Mouse (Mus musculus): ENCODE data around the gene Pdzd8. TPM values are rescaled to one million over a fixed set of nuclear protein-coding genes. Genes with fewer than 3 reads are reported as not detected.

Pdzd8 gene
- polyA plus RNA-seq, 1 experiment from 2014 or later = 8.8 TPM

DNA sequence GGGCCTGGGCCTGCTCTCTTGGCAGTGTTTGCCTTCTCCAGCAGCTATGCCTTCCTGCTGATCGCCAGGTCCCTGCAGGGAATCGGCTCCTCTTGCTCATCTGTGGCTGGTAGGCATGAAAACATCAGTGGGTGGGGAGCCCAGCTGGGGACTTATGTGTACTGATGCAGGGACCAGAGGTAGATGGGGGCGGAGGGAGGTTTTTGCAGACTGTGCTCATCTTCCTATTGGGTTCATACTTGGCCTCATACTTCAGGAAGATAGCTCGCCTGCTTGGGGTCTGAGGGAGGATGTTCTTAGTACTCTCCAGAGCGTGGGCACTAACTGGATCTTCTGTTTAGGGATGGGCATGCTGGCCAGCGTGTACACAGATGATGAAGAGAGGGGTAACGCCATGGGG, 72.4 kb downstream of the Pdzd8 start:
- ATAC-seq (replicated peaks; ENCODE audit: low FRiP score, low read depth) (no peak), DNase-seq (ENCODE audit: low spot score) (no peak)
- Histone ChIP-seq H3K9ac (ENCODE audit: low read depth, low read length) (no peak overlapping the region), H3K27ac (no peak overlapping the region), H3K4me3 (replicated peaks; ENCODE audit: low read depth, low read length) (no peak overlapping the region), H3K27me3 (ENCODE audit: insufficient read depth, low read length) (no peaks in the 10 kb centered on the region), H3K9me3 (replicated peaks; ENCODE audit: low read length) (no peaks in the 10 kb centered on the region), H3K4me2 (ENCODE audit: low read length) (no peak overlapping the region), H3K4me1 (replicated peaks; ENCODE audit: insufficient read depth, low read length) (no peaks in the 10 kb centered on the region), H3K36me3 (ENCODE audit: insufficient read depth, low read length) (no peaks in the 10 kb centered on the region)
- TF ChIP-seq CTCF (IDR thresholded peaks at IDR 0.05; ENCODE audit: low read depth) = no peak
- 93% methylated on average over 7 of the region's 7 CpGs for WGBS

DNA sequence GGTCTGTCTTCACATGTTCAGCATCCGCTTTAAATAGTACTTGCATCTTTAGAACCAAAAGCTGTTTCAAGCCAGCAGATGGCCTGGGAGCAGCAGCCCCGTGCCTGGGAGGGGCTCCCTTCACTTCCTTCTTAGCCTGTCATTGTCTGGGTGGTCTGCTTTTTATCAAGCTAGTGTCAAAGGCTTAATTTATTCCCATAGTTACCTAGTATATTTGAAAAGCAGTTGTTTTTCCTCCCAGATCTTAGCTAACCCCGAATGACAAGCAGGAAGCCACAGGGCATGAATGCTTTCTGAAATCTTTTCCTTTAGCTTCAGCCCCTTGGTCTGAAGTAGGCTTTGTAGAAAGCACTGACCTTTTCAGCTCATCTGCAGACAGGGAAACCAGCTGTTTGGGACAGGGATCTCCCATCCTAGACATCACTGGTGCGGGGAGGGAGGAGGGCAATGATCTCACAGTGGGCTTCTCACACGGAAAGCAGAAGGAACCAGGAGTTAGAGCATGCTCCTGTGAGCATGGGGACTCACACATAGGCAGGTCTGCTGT, 78.1 kb downstream of the Pdzd8 start:
- Histone ChIP-seq H3K9ac (ENCODE audit: low read depth, low read length) (no peak overlapping the region), H3K27ac (peak overlapping the region; percentile 54), H3K4me1 (replicated peaks; ENCODE audit: insufficient read depth, low read length) (no peaks in the 10 kb centered on the region), H3K4me2 (ENCODE audit: low read length) (0 out of 2 replicates have a peak overlapping the region, but pooled peaks have one; percentile 7), H3K4me3 (replicated peaks; ENCODE audit: low read depth, low read length) (no peak overlapping the region), H3K9me3 (replicated peaks; ENCODE audit: low read length) (no peaks in the 10 kb centered on the region), H3K36me3 (ENCODE audit: insufficient read depth, low read length) (no peaks in the 10 kb centered on the region), H3K27me3 (ENCODE audit: insufficient read depth, low read length) (no peaks in the 10 kb centered on the region)
- 5% methylated on average over 5 of the region's 5 CpGs for WGBS
- no peak for ATAC-seq (replicated peaks; ENCODE audit: low FRiP score, low read depth)
- DNase-seq (ENCODE audit: low spot score) = peak; percentile 54
- TF ChIP-seq CTCF (IDR thresholded peaks at IDR 0.05; ENCODE audit: low read depth) = no peak

DNA sequence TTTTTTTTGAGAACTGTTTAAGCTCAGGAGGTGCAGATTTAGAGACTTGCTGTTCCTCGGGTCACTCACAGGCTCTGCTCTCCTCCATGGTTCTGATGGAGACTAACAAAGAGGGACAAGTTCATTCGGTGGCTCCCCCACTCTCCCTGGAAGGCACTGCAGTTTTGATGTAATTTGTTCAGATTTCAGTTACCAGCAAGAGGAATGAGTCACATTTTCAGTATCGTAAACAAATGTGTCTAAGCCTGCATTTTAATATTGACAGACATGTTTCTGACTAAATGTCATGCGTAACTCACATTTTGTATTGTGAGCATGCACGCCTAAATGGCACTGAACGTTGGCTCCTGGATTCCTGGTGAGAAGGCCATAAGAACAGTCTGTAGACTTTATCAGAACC, 79.7 kb downstream of the Pdzd8 start:
- Histone ChIP-seq H3K9me3 (replicated peaks; ENCODE audit: low read length) (no peaks in the 10 kb centered on the region), H3K9ac (ENCODE audit: low read depth, low read length) (no peak overlapping the region), H3K4me2 (ENCODE audit: low read length) (no peak overlapping the region), H3K27me3 (ENCODE audit: insufficient read depth, low read length) (0 out of 2 replicates have a peak, but pooled peaks cover 8% of the 10 kb centered on the region), H3K4me1 (replicated peaks; ENCODE audit: insufficient read depth, low read length) (0 out of 2 replicates have a peak, but pooled peaks cover 2% of the 10 kb centered on the region), H3K27ac (no peak overlapping the region), H3K36me3 (ENCODE audit: insufficient read depth, low read length) (no peaks in the 10 kb centered on the region), H3K4me3 (replicated peaks; ENCODE audit: low read depth, low read length) (no peak overlapping the region)
- no peak for ATAC-seq (replicated peaks; ENCODE audit: low FRiP score, low read depth)
- no peak for DNase-seq (ENCODE audit: low spot score)
- no peak for TF ChIP-seq CTCF (IDR thresholded peaks at IDR 0.05; ENCODE audit: low read depth)
- WGBS = 79% methylated on average over 6 of the region's 6 CpGs

DNA sequence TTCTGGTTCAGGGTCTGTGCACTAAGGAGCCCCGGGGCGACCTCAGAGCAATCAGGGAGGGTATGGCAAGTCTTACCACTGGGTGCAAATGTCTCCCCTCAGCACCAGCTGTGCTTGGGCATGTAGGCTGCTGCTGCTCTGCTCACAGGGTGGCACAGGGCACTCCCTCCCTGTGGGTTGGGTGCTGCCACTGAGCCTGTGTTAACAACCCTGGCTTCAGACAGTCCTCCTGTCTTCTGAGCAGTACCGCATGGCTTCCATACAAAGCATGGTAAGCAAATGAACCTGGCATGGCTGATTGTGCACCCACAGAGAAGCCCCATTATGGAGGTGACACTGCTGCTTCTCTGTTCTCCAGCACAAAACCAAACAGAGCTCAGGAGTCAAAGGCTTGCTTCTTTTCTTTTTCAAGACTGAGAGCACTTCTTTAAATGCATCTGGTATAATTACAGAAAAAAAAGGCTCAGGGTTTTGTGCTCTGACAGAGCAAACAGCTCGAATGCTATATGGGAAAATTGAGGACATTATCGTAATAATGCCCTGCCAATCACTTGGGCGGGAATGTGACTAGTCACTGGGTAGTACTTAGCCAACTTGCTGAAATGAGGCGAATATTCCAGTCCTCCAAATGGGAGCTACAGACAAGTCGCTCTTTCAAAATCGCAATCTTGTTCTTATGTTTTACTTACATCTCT, 80.6 kb downstream of the Pdzd8 start:
- DNase-seq (ENCODE audit: low spot score) = no peak
- Histone ChIP-seq H3K27me3 (ENCODE audit: insufficient read depth, low read length) (0 out of 2 replicates have a peak, but pooled peaks cover 8% of the 10 kb centered on the region), H3K4me1 (replicated peaks; ENCODE audit: insufficient read depth, low read length) (0 out of 2 replicates have a peak, but pooled peaks cover 3% of the 10 kb centered on the region), H3K27ac (no peak overlapping the region), H3K9me3 (replicated peaks; ENCODE audit: low read length) (no peaks in the 10 kb centered on the region), H3K9ac (ENCODE audit: low read depth, low read length) (no peak overlapping the region), H3K4me3 (replicated peaks; ENCODE audit: low read depth, low read length) (no peak overlapping the region), H3K4me2 (ENCODE audit: low read length) (no peak overlapping the region), H3K36me3 (ENCODE audit: insufficient read depth, low read length) (no peaks in the 10 kb centered on the region)
- TF ChIP-seq CTCF (IDR thresholded peaks at IDR 0.05; ENCODE audit: low read depth) = no peak
- ATAC-seq (replicated peaks; ENCODE audit: low FRiP score, low read depth) = no peak
- 86% methylated on average over 9 of the region's 9 CpGs for WGBS

DNA sequence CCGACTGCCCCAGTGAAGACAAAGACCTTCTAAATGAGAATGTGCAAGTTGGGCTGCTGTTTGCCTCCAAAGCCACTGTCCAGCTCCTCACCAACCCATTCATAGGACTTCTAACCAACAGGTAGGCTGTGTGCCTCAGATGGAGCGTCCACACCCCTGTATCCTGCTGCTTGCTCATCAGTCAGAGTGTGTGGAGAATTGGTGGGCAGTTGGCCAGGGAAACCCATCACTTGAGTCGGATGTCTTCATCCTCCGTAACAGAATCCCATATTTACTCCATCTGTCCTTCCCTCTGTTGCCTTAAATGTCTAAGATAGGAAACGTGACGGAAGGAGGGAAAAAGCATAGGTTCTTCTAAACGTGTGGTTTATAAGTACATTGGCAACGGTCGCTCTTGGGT, 82.4 kb downstream of the Pdzd8 start:
- Histone ChIP-seq H3K9me3 (replicated peaks; ENCODE audit: low read length) (no peaks in the 10 kb centered on the region), H3K4me1 (replicated peaks; ENCODE audit: insufficient read depth, low read length) (0 out of 2 replicates have a peak, but pooled peaks cover 3% of the 10 kb centered on the region), H3K4me2 (ENCODE audit: low read length) (no peak overlapping the region), H3K4me3 (replicated peaks; ENCODE audit: low read depth, low read length) (no peak overlapping the region), H3K9ac (ENCODE audit: low read depth, low read length) (no peak overlapping the region), H3K27me3 (ENCODE audit: insufficient read depth, low read length) (0 out of 2 replicates have a peak, but pooled peaks cover 8% of the 10 kb centered on the region), H3K27ac (no peak overlapping the region), H3K36me3 (ENCODE audit: insufficient read depth, low read length) (no peaks in the 10 kb centered on the region)
- DNase-seq (ENCODE audit: low spot score) (no peak), ATAC-seq (replicated peaks; ENCODE audit: low FRiP score, low read depth) (no peak)
- no peak for TF ChIP-seq CTCF (IDR thresholded peaks at IDR 0.05; ENCODE audit: low read depth)
- 82% methylated on average over 9 of the region's 9 CpGs for WGBS

DNA sequence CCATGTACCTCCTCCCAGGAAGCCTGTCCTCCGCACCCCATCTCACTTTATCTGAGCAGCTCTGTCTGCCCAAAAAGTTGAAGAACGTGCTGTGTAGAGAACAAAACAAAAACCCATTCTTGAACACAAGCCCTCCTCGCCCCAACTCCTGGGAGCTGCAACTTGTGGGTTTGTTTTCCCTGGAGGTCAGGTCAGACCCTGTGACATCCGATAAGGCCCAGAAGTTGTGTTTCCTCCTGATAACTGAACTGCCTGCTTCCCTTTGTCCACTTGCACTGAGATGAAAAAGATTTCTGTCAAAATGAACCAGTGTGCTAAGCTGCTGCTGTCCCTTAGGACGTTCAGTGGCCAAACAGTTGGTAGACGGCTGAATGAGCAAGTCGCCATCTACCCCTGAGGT, 84.0 kb downstream of the Pdzd8 start:
- 42% methylated on average over 7 of the region's 7 CpGs for WGBS
- Histone ChIP-seq H3K4me1 (replicated peaks; ENCODE audit: insufficient read depth, low read length) (0 out of 2 replicates have a peak, but pooled peaks cover 3% of the 10 kb centered on the region), H3K27ac (no peak overlapping the region), H3K36me3 (ENCODE audit: insufficient read depth, low read length) (no peaks in the 10 kb centered on the region), H3K9ac (ENCODE audit: low read depth, low read length) (no peak overlapping the region), H3K4me3 (replicated peaks; ENCODE audit: low read depth, low read length) (no peak overlapping the region), H3K4me2 (ENCODE audit: low read length) (peak overlapping the region; percentile 73), H3K9me3 (replicated peaks; ENCODE audit: low read length) (peaks cover 5% of the 10 kb centered on the region; the same call in 1 of the 2 replicates), H3K27me3 (ENCODE audit: insufficient read depth, low read length) (0 out of 2 replicates have a peak, but pooled peaks cover 8% of the 10 kb centered on the region)
- no peak for TF ChIP-seq CTCF (IDR thresholded peaks at IDR 0.05; ENCODE audit: low read depth)
- peak; percentile 9 for DNase-seq (ENCODE audit: low spot score)
- ATAC-seq (replicated peaks; ENCODE audit: low FRiP score, low read depth) = no peak

All from kidney, postnatal 0 days (tissue).